Mouse (Mus musculus) MEL (cell line): ENCODE measurements around the gene Fam129a. TPM values are rescaled to one million over a fixed set of nuclear protein-coding genes. Genes with fewer than 3 reads are reported as not detected.
A peak's percentile ranks its signal among the peaks of the same experiment; 100 is the strongest.

Experiments
- DNase-seq: peaks from one replicate; pipeline ENCODE4 v3.0.0; 2011; ENCODE audit warnings: low read depth, low spot score
- H3K27ac ChIP-seq: 2 replicates; pipeline ENCODE4 v1.5.1; 2012; ENCODE audit warnings: low read depth, mild to moderate bottlenecking, control low read depth, low read length, moderate library complexity; ENCODE audit not compliant: control insufficient read depth
- H3K27me3 ChIP-seq, 2 experiments: fragments of 150-350 bp in 1 of 2; sonication (generic) in 1 of 2; 2 replicates each; pipeline ENCODE4 v1.6.1; 2012; ENCODE audit warnings: low read length in 2 of 2, mild to moderate bottlenecking in 2 of 2, improper control_type of control experiment in 1 of 2, moderate library complexity in 1 of 2; ENCODE audit not compliant: insufficient read depth in 2 of 2, control insufficient read depth in 1 of 2
- H3K36me3 ChIP-seq, 2 experiments: 2 replicates each; pipeline ENCODE4 v1.6.1; 2012 to 2014; ENCODE audit warnings: low read length in 2 of 2, improper control_type of control experiment in 1 of 2, inconsistent platforms in 1 of 2, mild to moderate bottlenecking in 1 of 2; ENCODE audit not compliant: insufficient read depth in 2 of 2, control insufficient read depth in 1 of 2
- H3K4me1 ChIP-seq, 2 experiments: fragments of 150-350 bp in 1 of 2; sonication (generic) in 1 of 2; 2 replicates each; pipeline ENCODE4 v1.6.1; 2012; ENCODE audit warnings: low read length in 2 of 2, improper control_type of control experiment in 1 of 2, mild to moderate bottlenecking in 1 of 2; ENCODE audit not compliant: insufficient read depth in 2 of 2, control insufficient read depth in 1 of 2
- H3K4me3 ChIP-seq, 2 experiments: fragments of 150-350 bp in 1 of 2; sonication (generic) in 1 of 2; 2 replicates each; pipeline ENCODE4 v1.5.1; 2012; ENCODE audit warnings: low read depth in 2 of 2, low read length in 2 of 2, mild to moderate bottlenecking in 2 of 2, moderate library complexity in 2 of 2, control low read depth in 1 of 2, improper control_type of control experiment in 1 of 2; ENCODE audit not compliant: control insufficient read depth in 1 of 2, insufficient read depth in 1 of 2
- H3K79me2 ChIP-seq: 2 replicates; pipeline ENCODE4 v1.6.1; 2012; ENCODE audit warnings: mild to moderate bottlenecking, low read length, moderate library complexity; ENCODE audit not compliant: control insufficient read depth, poor library complexity, insufficient read depth
- H3K9ac ChIP-seq: 2 replicates; pipeline ENCODE4 v1.6.1; 2012; ENCODE audit warnings: low read depth, mild to moderate bottlenecking, control low read depth, low read length, moderate library complexity; ENCODE audit not compliant: control insufficient read depth, poor library complexity, severe bottlenecking
- H3K9me3 ChIP-seq: fragments of 150-350 bp; sonication (generic); replicated peaks from 2 replicates; pipeline ENCODE4 v1.6.1; 2012; ENCODE audit warnings: mild to moderate bottlenecking, low read length, improper control_type of control experiment, moderate library complexity; ENCODE audit not compliant: insufficient read depth
- CHD1 ChIP-seq: IDR thresholded peaks from 2 replicates; pipeline ENCODE4 v1.6.1; 2012; ENCODE audit warnings: low read depth, mild to moderate bottlenecking, inconsistent platforms, low read length, improper control_type of control experiment
- CTCF ChIP-seq, 3 experiments: IDR thresholded peaks in 2 of 3; conservative IDR thresholded peaks in 1 of 3; 2 replicates each; pipeline ENCODE4 v1.5.1; 2011 to 2012; ENCODE audit warnings: low read length in 3 of 3, low read depth in 2 of 3, mild to moderate bottlenecking in 2 of 3, improper control_type of control experiment in 1 of 3, inconsistent platforms in 1 of 3, mixed read lengths in 1 of 3, moderate library complexity in 1 of 3; ENCODE audit not compliant: control insufficient read depth in 1 of 3, insufficient read depth in 1 of 3, poor library complexity in 1 of 3, severe bottlenecking in 1 of 3
- E2F4 ChIP-seq: IDR thresholded peaks from 2 replicates; pipeline ENCODE4 v1.6.1; 2011; ENCODE audit warnings: low read depth, low read length, improper control_type of control experiment, borderline replicate concordance
- ELF1 ChIP-seq: IDR thresholded peaks from 2 replicates; pipeline ENCODE4 v1.6.1; 2014; ENCODE audit warnings: low read depth, mild to moderate bottlenecking, inconsistent platforms, low read length, improper control_type of control experiment, moderate library complexity
- ETS1 ChIP-seq: IDR thresholded peaks from 2 replicates; pipeline ENCODE4 v1.6.1; 2012; ENCODE audit warnings: low read depth, mild to moderate bottlenecking, inconsistent platforms, low read length, improper control_type of control experiment, moderate library complexity
- HCFC1 ChIP-seq: IDR thresholded peaks from 2 replicates; pipeline ENCODE4 v1.6.1; 2012; ENCODE audit warnings: low read depth, mild to moderate bottlenecking, inconsistent platforms, low read length, improper control_type of control experiment, moderate library complexity
- JUND ChIP-seq: IDR thresholded peaks from 2 replicates; pipeline ENCODE4 v1.6.1; 2011; ENCODE audit warnings: low read depth, mild to moderate bottlenecking, improper control_type of control experiment, low read length
- KAT2A ChIP-seq: conservative IDR thresholded peaks from 2 replicates; pipeline ENCODE4 v1.6.1; 2012; ENCODE audit warnings: low read depth, low read length, improper control_type of control experiment, inconsistent platforms
- MAFK ChIP-seq: IDR thresholded peaks from 2 replicates; pipeline ENCODE4 v1.6.1; 2011; ENCODE audit warnings: low read depth, mild to moderate bottlenecking, low read length, improper control_type of control experiment, borderline replicate concordance
- MAZ ChIP-seq: IDR thresholded peaks from 2 replicates; pipeline ENCODE4 v1.6.1; 2012; ENCODE audit warnings: low read depth, mild to moderate bottlenecking, inconsistent platforms, low read length, improper control_type of control experiment
- MYB ChIP-seq: IDR thresholded peaks from 2 replicates; pipeline ENCODE4 v1.6.1; 2011; ENCODE audit warnings: mild to moderate bottlenecking, low read depth, low read length, improper control_type of control experiment
- MYC ChIP-seq: IDR thresholded peaks from 2 replicates; pipeline ENCODE4 v1.6.1; 2011; ENCODE audit warnings: low read depth, mild to moderate bottlenecking, low read length, improper control_type of control experiment, moderate library complexity
- NELFE ChIP-seq: IDR thresholded peaks from 2 replicates; pipeline ENCODE4 v1.6.1; 2011; ENCODE audit warnings: low read depth, low read length, improper control_type of control experiment
- POLR2AphosphoS2 ChIP-seq: IDR thresholded peaks from 2 replicates; pipeline ENCODE4 v1.6.1; 2011; ENCODE audit warnings: low read length, improper control_type of control experiment
- POLR2AphosphoS5 ChIP-seq: IDR thresholded peaks from 2 replicates; pipeline ENCODE4 v1.6.1; 2012; ENCODE audit warnings: low read depth, borderline replicate concordance, mild to moderate bottlenecking, inconsistent platforms, low read length, moderate library complexity, mixed read lengths
- RAD21 ChIP-seq: IDR thresholded peaks from 2 replicates; pipeline ENCODE4 v1.6.1; 2011; ENCODE audit warnings: mild to moderate bottlenecking, low read depth, low read length, improper control_type of control experiment
- RCOR1 ChIP-seq: IDR thresholded peaks from 2 replicates; pipeline ENCODE4 v1.6.1; 2012; ENCODE audit warnings: low read depth, mild to moderate bottlenecking, inconsistent platforms, low read length, improper control_type of control experiment
- SMC3 ChIP-seq: IDR thresholded peaks from 2 replicates; pipeline ENCODE4 v1.6.1; 2011; ENCODE audit warnings: low read depth, low read length, improper control_type of control experiment
- TCF12 ChIP-seq: IDR thresholded peaks from 2 replicates; pipeline ENCODE4 v1.6.1; 2014; ENCODE audit warnings: low read depth, mild to moderate bottlenecking, inconsistent platforms, low read length, improper control_type of control experiment, moderate library complexity
- UBTF ChIP-seq: IDR thresholded peaks from 2 replicates; pipeline ENCODE4 v1.6.1; 2012; ENCODE audit warnings: low read depth, mild to moderate bottlenecking, inconsistent platforms, low read length, improper control_type of control experiment, moderate library complexity, borderline replicate concordance; ENCODE audit not compliant: insufficient read depth
- USF1 ChIP-seq: IDR thresholded peaks from 2 replicates; pipeline ENCODE4 v1.6.1; 2014; ENCODE audit warnings: low read depth, mild to moderate bottlenecking, inconsistent platforms, low read length, improper control_type of control experiment, moderate library complexity
- USF2 ChIP-seq, 2 experiments: IDR thresholded peaks; 2 replicates each; pipeline ENCODE4 v1.6.1; 2011 to 2012; ENCODE audit warnings: improper control_type of control experiment in 2 of 2, low read length in 2 of 2, borderline replicate concordance in 1 of 2, inconsistent platforms in 1 of 2, low read depth in 1 of 2, mild to moderate bottlenecking in 1 of 2; ENCODE audit not compliant: insufficient read depth in 1 of 2
- ZC3H11A ChIP-seq: IDR thresholded peaks from 2 replicates; pipeline ENCODE4 v1.6.1; 2012; ENCODE audit warnings: low read depth, mild to moderate bottlenecking, inconsistent platforms, low read length, improper control_type of control experiment
- ZKSCAN1 ChIP-seq: IDR thresholded peaks from 2 replicates; pipeline ENCODE4 v1.6.1; 2012; ENCODE audit warnings: low read depth, mild to moderate bottlenecking, inconsistent platforms, low read length, improper control_type of control experiment, moderate library complexity
- polyA plus RNA-seq, 2 experiments: library from polyadenylated mRNA; stranded (reverse) in 1 of 2; unstranded in 1 of 2; fragments of >175 nt in 1 of 2; fragments of >200 nt in 1 of 2; gene quantifications; 2 replicates each; pipeline versions ENCODE4 v1.2.1 to v1.2.4; 2012; ENCODE audit warnings: low replicate concordance in 2 of 2, low read depth in 1 of 2; ENCODE audit not compliant: insufficient read length in 2 of 2, insufficient read depth in 1 of 2, missing spikeins in 1 of 2
- total RNA-seq: library from RNA; depleted of rRNA; stranded (reverse); fragments of 300-350 nt; gene quantifications from 2 replicates; pipeline ENCODE4 v1.2.3, GENCODE M21; 2012

The Fam129a gene
- total and polyA plus RNA-seq, 3 experiments = 3.1 to 67.5 (median 8.8) TPM

DNA sequence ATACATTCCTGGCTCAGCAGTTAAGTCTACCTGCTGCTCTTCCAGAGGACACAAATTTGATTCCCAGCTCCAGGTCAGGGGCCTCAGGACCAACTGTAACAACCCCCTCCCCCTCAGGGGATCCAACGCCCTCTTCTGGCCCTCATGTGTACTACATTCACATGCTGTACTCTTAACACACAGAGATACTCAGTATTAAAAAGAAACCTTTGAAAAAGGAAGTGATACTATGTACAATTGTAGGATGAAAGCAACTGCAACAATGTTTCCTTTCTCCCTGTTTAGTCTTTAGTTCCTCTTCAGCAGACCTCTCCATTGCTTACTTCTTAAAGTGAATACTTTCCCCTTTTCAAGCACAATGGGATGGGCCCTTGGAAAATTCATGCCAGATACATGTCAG, 131.8 kb downstream of the Fam129a start:
- no peak for TF ChIP-seq RCOR1
- TF ChIP-seq ELF1 = no peak
- peak; percentile 21 for TF ChIP-seq RAD21
- TF ChIP-seq POLR2AphosphoS5 = no peak
- no peak for TF ChIP-seq ETS1
- TF ChIP-seq SMC3 = peak; percentile 56
- TF ChIP-seq MAZ = no peak
- TF ChIP-seq CTCF (IDR thresholded peaks at IDR 0.05 in 2 of 3, conservative IDR thresholded peaks at IDR 0.05 in 1 of 3; ENCODE audit: control insufficient read depth in 1 of 3, insufficient read depth in 1 of 3, low read depth in 2 of 3, low read length in 3 of 3, poor library complexity in 1 of 3, severe bottlenecking in 1 of 3) = peak; percentile 32 to 47 (median 45)
- TF ChIP-seq E2F4 = no peak
- TF ChIP-seq KAT2A = no peak
- TF ChIP-seq USF2 (IDR thresholded peaks at IDR 0.05; ENCODE audit: borderline replicate concordance in 1 of 2, insufficient read depth in 1 of 2, low read depth in 1 of 2, low read length in 2 of 2) = no peak
- 0 out of 2 replicates have a peak, but pooled peaks have one; percentile 28 for TF ChIP-seq ZC3H11A
- TF ChIP-seq JUND = no peak
- no peak for TF ChIP-seq TCF12
- TF ChIP-seq USF1 = no peak
- no peak for TF ChIP-seq ZKSCAN1
- TF ChIP-seq UBTF = no peak
- no peak for TF ChIP-seq MAFK
- TF ChIP-seq HCFC1 = no peak
- no peak for TF ChIP-seq MYC
- TF ChIP-seq POLR2AphosphoS2 = no peak
- TF ChIP-seq NELFE = no peak
- TF ChIP-seq CHD1 = no peak
- TF ChIP-seq MYB = no peak
- H3K9ac ChIP-seq = no peak overlapping the region
- no peaks in the 10 kb centered on the region for H3K9me3 ChIP-seq
- peaks cover 0 to 3% of the 10 kb centered on the region in 2 experiments; a peak in 3 of 4 replicates for H3K36me3 ChIP-seq
- H3K27ac ChIP-seq = no peak overlapping the region
- H3K4me3 ChIP-seq = no peak overlapping the region
- H3K27me3 ChIP-seq = no peaks in the 10 kb centered on the region
- H3K4me1 ChIP-seq = peaks cover 0 to 5% of the 10 kb centered on the region in 2 experiments; a peak in 1 of 4 replicates
- no peaks in the 10 kb centered on the region for H3K79me2 ChIP-seq
- peak; percentile 27 for DNase-seq
